Mouse (Mus musculus) forebrain, embryonic 14.5 days (tissue): ENCODE results near the gene Icam4. TPM values are rescaled to one million over a fixed set of nuclear protein-coding genes. Genes with fewer than 3 reads are reported as not detected.

Source experiments
- ATAC-seq: fragments of 200-750 bp; cut with Nextera tagmentation; 2 replicates; pipeline ENCODE4 v1.8.0; 2017; ENCODE audit warnings: mild to moderate bottlenecking, moderate library complexity
- DNase-seq: peaks from one replicate; pipeline ENCODE4 v3.0.0-alpha.2; 2015; ENCODE audit warnings: low spot score
- H3K27ac ChIP-seq: fragments of 300-500 bp; sonication (generic); 2 replicates; pipeline ENCODE4 v1.5.1; 2014; ENCODE audit warnings: low read depth, mild to moderate bottlenecking, control low read depth, low read length, moderate library complexity
- H3K27me3 ChIP-seq: fragments of 300-500 bp; sonication (generic); replicated peaks from 2 replicates; pipeline ENCODE4 v1.6.1; 2014; ENCODE audit warnings: low read length, control low read depth, mixed read lengths; ENCODE audit not compliant: control insufficient read depth, insufficient read depth
- H3K36me3 ChIP-seq: fragments of 300-500 bp; sonication (generic); 2 replicates; pipeline ENCODE4 v1.6.1; 2014; ENCODE audit warnings: low read length, control low read depth; ENCODE audit not compliant: control insufficient read depth, insufficient read depth
- H3K4me1 ChIP-seq: fragments of 300-500 bp; sonication (generic); 2 replicates; pipeline ENCODE4 v1.6.1; 2014; ENCODE audit warnings: antibody characterized with exemption, low read length, control low read depth; ENCODE audit not compliant: control insufficient read depth, insufficient read depth
- H3K4me2 ChIP-seq: fragments of 300-500 bp; sonication (generic); 2 replicates; pipeline ENCODE4 v1.6.1; 2014; ENCODE audit warnings: mild to moderate bottlenecking, control low read depth, low read length
- H3K4me3 ChIP-seq: fragments of 300-500 bp; sonication (generic); 2 replicates; pipeline ENCODE4 v1.5.1; 2014; ENCODE audit warnings: low read depth, low read length, control low read depth
- H3K9ac ChIP-seq: fragments of 300-500 bp; sonication (generic); 2 replicates; pipeline ENCODE4 v1.6.1; 2014; ENCODE audit warnings: mild to moderate bottlenecking, low read length, control low read depth, moderate library complexity
- H3K9me3 ChIP-seq: fragments of 300-500 bp; sonication (generic); replicated peaks from 2 replicates; pipeline ENCODE4 v1.6.1; 2016; ENCODE audit warnings: low read length, control low read depth, mixed read lengths; ENCODE audit not compliant: control insufficient read depth
- WGBS: fragments of 180-500 bp; shearing (Covaris S2); extraction: QIAGEN DNeasy Blood & Tissue Kit; methylation state at CpG from one replicate; pipeline ENCODE4 v1.1.7; 2014; 5-methylcytosine and 5-hydroxymethylcytosine counted together
- polyA plus RNA-seq: library from polyadenylated mRNA; unstranded; fragments of >200 nt; fragmentation: Nextera tagmentation; extraction: Ambion mirVana; gene quantifications from 2 replicates; pipeline ENCODE4 v1.2.1, GENCODE M21; 2014

Gene Icam4
- not detected in 2 replicates for polyA plus RNA-seq

- WGBS, result 3% methylated on average over 37 of the region's 37 CpGs
- Histone ChIP-seq H3K4me1 (peaks cover 8% of the 10 kb centered on the region), H3K27me3 (peaks cover 49% of the 10 kb centered on the region), H3K9ac (peak within 1 kb of the TSS; percentile 5; the same call in 1 of the 2 replicates), H3K27ac (no peak within 1 kb of the TSS), H3K9me3 (no peaks in the 10 kb centered on the region), H3K36me3 (no peaks in the 10 kb centered on the region), H3K4me2 (peak within 1 kb of the TSS; percentile 94), H3K4me3 (peak within 1 kb of the TSS; percentile 8; the same call in 1 of the 2 replicates)
- ATAC-seq (0 out of 2 replicates have a peak, but pooled peaks have one; percentile 6), DNase-seq (peak; percentile 64)
These were observed at the start of gene Icam4 for GRCm38 (mm10) chr9:21029291-21030054. Gene Icam4 (plus strand): TSS chr9:21029373.

- H3K4me2 ChIP-seq, result no peak overlapping the region
- H3K27me3 ChIP-seq, result no peaks in the 10 kb centered on the region
- ATAC-seq (no peak), DNase-seq (no peak)
- WGBS, result 87% methylated on average over 7 of the region's 7 CpGs
- no peaks in the 10 kb centered on the region for H3K9me3 ChIP-seq
- H3K4me1 ChIP-seq, result peaks cover 10% of the 10 kb centered on the region
- H3K4me3 ChIP-seq, result no peak overlapping the region
- H3K27ac ChIP-seq, result no peak overlapping the region
- no peak overlapping the region for H3K9ac ChIP-seq
- H3K36me3 ChIP-seq, result no peaks in the 10 kb centered on the region
These were observed 49.4 kb upstream of the Icam4 start for GRCm38 (mm10) chr9:20979769-20980168.

- WGBS, result 65% methylated on average over 3 of the region's 3 CpGs
- DNase-seq (no peak), ATAC-seq (no peak)
- no peaks in the 10 kb centered on the region for H3K27me3 ChIP-seq
- H3K4me2 ChIP-seq, result no peak overlapping the region
- H3K4me1 ChIP-seq, result no peaks in the 10 kb centered on the region
- no peak overlapping the region for H3K27ac ChIP-seq
- no peak overlapping the region for H3K4me3 ChIP-seq
- no peaks in the 10 kb centered on the region for H3K36me3 ChIP-seq
- no peak overlapping the region for H3K9ac ChIP-seq
- no peaks in the 10 kb centered on the region for H3K9me3 ChIP-seq
These were observed 47.0 kb upstream of the Icam4 start for GRCm38 (mm10) chr9:20982171-20982570.

- Histone ChIP-seq H3K4me2 (no peak overlapping the region), H3K4me1 (no peaks in the 10 kb centered on the region), H3K36me3 (no peaks in the 10 kb centered on the region), H3K9ac (no peak overlapping the region), H3K27ac (no peak overlapping the region), H3K27me3 (no peaks in the 10 kb centered on the region), H3K9me3 (no peaks in the 10 kb centered on the region), H3K4me3 (no peak overlapping the region)
- ATAC-seq (no peak), DNase-seq (no peak)
- WGBS, result 78% methylated on average over 5 of the region's 5 CpGs
These were observed 46.0 kb upstream of the Icam4 start for GRCm38 (mm10) chr9:20983169-20983568.

- no peak overlapping the region for H3K27ac ChIP-seq
- DNase-seq (no peak), ATAC-seq (no peak)
These were observed 42.1 kb upstream of the Icam4 start for GRCm38 (mm10) chr9:20986952-20987686.

GRCm38 (mm10) chr9:20987953-20988352 lies 41.2 kb upstream of the Icam4 start:
- ATAC-seq (no peak), DNase-seq (no peak)
- no peaks in the 10 kb centered on the region for H3K36me3 ChIP-seq
- 14% methylated on average over 7 of the region's 7 CpGs for whole genome bisulfite sequencing
- no peaks in the 10 kb centered on the region for H3K4me1 ChIP-seq
- H3K27me3 ChIP-seq, result no peaks in the 10 kb centered on the region
- H3K4me2 ChIP-seq, result no peak overlapping the region
- H3K27ac ChIP-seq, result no peak overlapping the region
- H3K4me3 ChIP-seq, result no peak overlapping the region
- H3K9me3 ChIP-seq, result no peaks in the 10 kb centered on the region
- H3K9ac ChIP-seq, result no peak overlapping the region

More at GRCm38 (mm10) chr9:20986952-20987686, 42.1 kb upstream of the Icam4 start:
- 65% methylated on average over 15 of the region's 15 CpGs for WGBS
- no peaks in the 10 kb centered on the region for H3K27me3 ChIP-seq
- H3K36me3 ChIP-seq, result no peaks in the 10 kb centered on the region
- H3K9me3 ChIP-seq, result no peaks in the 10 kb centered on the region
- H3K4me3 ChIP-seq, result no peak overlapping the region
- no peak overlapping the region for H3K9ac ChIP-seq
- H3K4me1 ChIP-seq, result no peaks in the 10 kb centered on the region
- no peak overlapping the region for H3K4me2 ChIP-seq

- DNase-seq, result no peak
- WGBS, result 4% methylated on average over 10 of the region's 10 CpGs
These were observed 38.3 kb upstream of the Icam4 start for GRCm38 (mm10) chr9:20990861-20991260.

GRCm38 (mm10) chr9:20991587-20991986 lies 37.6 kb upstream of the Icam4 start:
- no peaks in the 10 kb centered on the region for H3K27me3 ChIP-seq
- no peak overlapping the region for H3K4me3 ChIP-seq
- no peaks in the 10 kb centered on the region for H3K36me3 ChIP-seq
- H3K4me2 ChIP-seq, result no peak overlapping the region
- no peaks in the 10 kb centered on the region for H3K9me3 ChIP-seq
- no peak overlapping the region for H3K9ac ChIP-seq
- DNase-seq (no peak), ATAC-seq (no peak)
- no peaks in the 10 kb centered on the region for H3K4me1 ChIP-seq
- no peak overlapping the region for H3K27ac ChIP-seq
- 92% methylated on average over 4 of the region's 4 CpGs for WGBS

More at GRCm38 (mm10) chr9:20990861-20991260, 38.3 kb upstream of the Icam4 start:
- H3K4me2 ChIP-seq, result no peak overlapping the region
- H3K27ac ChIP-seq, result no peak overlapping the region
- H3K9ac ChIP-seq, result peak overlapping the region; percentile 0; the same call in 1 of the 2 replicates
- H3K4me1 ChIP-seq, result no peaks in the 10 kb centered on the region
- H3K27me3 ChIP-seq, result no peaks in the 10 kb centered on the region
- no peak overlapping the region for H3K4me3 ChIP-seq
- no peaks in the 10 kb centered on the region for H3K9me3 ChIP-seq
- H3K36me3 ChIP-seq, result no peaks in the 10 kb centered on the region
- no peak for ATAC-seq
